Mouse (Mus musculus) kidney, embryonic 16.5 days (tissue): ENCODE data around the gene Sv2a. TPM values are rescaled to one million over a fixed set of nuclear protein-coding genes. Genes with fewer than 3 reads are reported as not detected.
A peak's percentile ranks its signal among the peaks of the same experiment; 100 is the strongest.

Experiments
- ATAC-seq: fragments of 200-750 bp; cut with Nextera tagmentation; 2 replicates; pipeline ENCODE4 v1.8.0; 2017; ENCODE audit warnings: moderate TSS enrichment; ENCODE audit not compliant: low FRiP score, low TSS enrichment
- H3K27ac ChIP-seq: fragments of 300-500 bp; sonication (generic); 2 replicates; pipeline ENCODE4 v1.5.1; 2014; ENCODE audit warnings: low read length
- H3K27me3 ChIP-seq: fragments of 300-500 bp; sonication (generic); 2 replicates; pipeline ENCODE4 v1.6.1; 2014; ENCODE audit warnings: low read length, control low read depth, mixed read lengths; ENCODE audit not compliant: insufficient read depth
- H3K36me3 ChIP-seq: fragments of 300-500 bp; sonication (generic); 2 replicates; pipeline ENCODE4 v1.6.1; 2014; ENCODE audit warnings: low read length, control low read depth, mixed read lengths; ENCODE audit not compliant: insufficient read depth
- H3K4me1 ChIP-seq: fragments of 300-500 bp; sonication (generic); 2 replicates; pipeline ENCODE4 v1.6.1; 2014; ENCODE audit warnings: low read length, control low read depth, mixed read lengths; ENCODE audit not compliant: insufficient read depth
- H3K4me2 ChIP-seq: fragments of 300-500 bp; sonication (generic); replicated peaks from 2 replicates; pipeline ENCODE4 v1.6.1; 2014; ENCODE audit warnings: low read depth, low read length
- H3K4me3 ChIP-seq: fragments of 300-500 bp; sonication (generic); 2 replicates; pipeline ENCODE4 v1.5.1; 2014; ENCODE audit warnings: mild to moderate bottlenecking, low read length
- H3K9ac ChIP-seq: fragments of 300-500 bp; sonication (generic); replicated peaks from 2 replicates; pipeline ENCODE4 v1.6.1; 2014; ENCODE audit warnings: low read length
- H3K9me3 ChIP-seq: fragments of 300-500 bp; sonication (generic); 2 replicates; pipeline ENCODE4 v1.6.1; 2016; ENCODE audit warnings: low read length, control low read depth
- WGBS: fragments of 180-500 bp; shearing (Covaris S2); extraction: QIAGEN DNeasy Blood & Tissue Kit; methylation state at CpG from one replicate; pipeline ENCODE4 v1.1.7; 2014; 5-methylcytosine and 5-hydroxymethylcytosine counted together
- polyA plus RNA-seq: library from polyadenylated mRNA; unstranded; fragments of >200 nt; fragmentation: Nextera tagmentation; extraction: Ambion mirVana; gene quantifications from 2 replicates; pipeline ENCODE4 v1.2.1, GENCODE M21; 2015

Sv2a gene
- polyA plus RNA-seq, 1 experiment from 2014 or later, result 5.1 TPM

GRCm38 (mm10) chr3:96160222-96160802 lies 20.6 kb upstream of the Sv2a start:
- Histone ChIP-seq H3K9ac (peak overlapping the region; percentile 79), H3K4me2 (peak overlapping the region; percentile 83), H3K4me1 (peaks cover 26% of the 10 kb centered on the region), H3K36me3 (peaks cover 15% of the 10 kb centered on the region), H3K9me3 (no peaks in the 10 kb centered on the region), H3K4me3 (peak overlapping the region; percentile 73), H3K27ac (peak overlapping the region; percentile 96), H3K27me3 (no peaks in the 10 kb centered on the region)
- ATAC-seq, result peak; percentile 70
- 43% methylated on average over 4 of the region's 4 CpGs for WGBS

- H3K9ac ChIP-seq, result peak overlapping the region; percentile 79
- no peaks in the 10 kb centered on the region for H3K9me3 ChIP-seq
- whole genome bisulfite sequencing, result under 1% methylated on average over 12 of the region's 12 CpGs
- peaks cover 11% of the 10 kb centered on the region; the same call in 1 of the 2 replicates for H3K36me3 ChIP-seq
- ATAC-seq, result peak; percentile 84
- H3K27ac ChIP-seq, result peak overlapping the region; percentile 96
- H3K27me3 ChIP-seq, result no peaks in the 10 kb centered on the region
- H3K4me1 ChIP-seq, result peaks cover 26% of the 10 kb centered on the region
- H3K4me3 ChIP-seq, result peak overlapping the region; percentile 73
- H3K4me2 ChIP-seq, result peak overlapping the region; percentile 83
These were observed 20.0 kb upstream of the Sv2a start for GRCm38 (mm10) chr3:96160803-96161516.

GRCm38 (mm10) chr3:96161869-96162840 lies 18.8 kb upstream of the Sv2a start, which contains the start of gene Mtmr11:
Mtmr11 (plus strand) TSS chr3:96162004.
- WGBS, result 4% methylated on average over 16 of the region's 16 CpGs
- no peaks in the 10 kb centered on the region for H3K9me3 ChIP-seq
- peak; percentile 52; the same call in 1 of the 2 replicates for ATAC-seq
- peak within 1 kb of the TSS; percentile 73 for H3K4me3 ChIP-seq
- H3K9ac ChIP-seq, result peak within 1 kb of the TSS; percentile 79
- H3K4me1 ChIP-seq, result peaks cover 26% of the 10 kb centered on the region
- H3K27me3 ChIP-seq, result no peaks in the 10 kb centered on the region
- peak within 1 kb of the TSS; percentile 83 for H3K4me2 ChIP-seq
- peak within 1 kb of the TSS; percentile 96 for H3K27ac ChIP-seq
- H3K36me3 ChIP-seq, result peaks cover 11% of the 10 kb centered on the region; the same call in 1 of the 2 replicates

GRCm38 (mm10) chr3:96163040-96163439 lies 17.9 kb upstream of the Sv2a start:
- H3K9ac ChIP-seq, result peak overlapping the region; percentile 79; the same call in 1 of the 2 replicates
- H3K4me2 ChIP-seq, result peak overlapping the region; percentile 83
- H3K27ac ChIP-seq, result peak overlapping the region; percentile 96; the same call in 1 of the 2 replicates
- peaks cover 11% of the 10 kb centered on the region; the same call in 1 of the 2 replicates for H3K36me3 ChIP-seq
- 90% methylated on average over 6 of the region's 6 CpGs for WGBS
- no peaks in the 10 kb centered on the region for H3K27me3 ChIP-seq
- ATAC-seq, result no peak
- H3K4me1 ChIP-seq, result peaks cover 26% of the 10 kb centered on the region
- H3K4me3 ChIP-seq, result peak overlapping the region; percentile 73
- no peaks in the 10 kb centered on the region for H3K9me3 ChIP-seq

- Histone ChIP-seq H3K9ac (no peak overlapping the region), H3K4me1 (peaks cover 17% of the 10 kb centered on the region), H3K36me3 (peaks cover 18% of the 10 kb centered on the region; the same call in 1 of the 2 replicates), H3K27me3 (no peaks in the 10 kb centered on the region), H3K4me3 (no peak overlapping the region), H3K9me3 (no peaks in the 10 kb centered on the region), H3K27ac (no peak overlapping the region), H3K4me2 (no peak overlapping the region)
- ATAC-seq, result no peak
- WGBS, result 68% methylated on average over 12 of the region's 12 CpGs
These were observed 12.3 kb upstream of the Sv2a start for GRCm38 (mm10) chr3:96168466-96169158.

- peaks cover 27% of the 10 kb centered on the region for H3K4me1 ChIP-seq
- no peak for ATAC-seq
- no peak overlapping the region for H3K4me2 ChIP-seq
- no peaks in the 10 kb centered on the region for H3K27me3 ChIP-seq
- peak overlapping the region; percentile 98 for H3K27ac ChIP-seq
- H3K9ac ChIP-seq, result 0 out of 2 replicates have a peak overlapping the region, but pooled peaks have one; percentile 10
- no peaks in the 10 kb centered on the region for H3K9me3 ChIP-seq
- H3K36me3 ChIP-seq, result peaks cover 21% of the 10 kb centered on the region
- H3K4me3 ChIP-seq, result no peak overlapping the region
- 92% methylated on average over 4 of the region's 4 CpGs for WGBS
These were observed 10.7 kb upstream of the Sv2a start for GRCm38 (mm10) chr3:96170276-96170675.

GRCm38 (mm10) chr3:96170976-96171545 lies 9.9 kb upstream of the Sv2a start:
- peak overlapping the region; percentile 89 for H3K4me3 ChIP-seq
- H3K4me2 ChIP-seq, result peak overlapping the region; percentile 75
- H3K27ac ChIP-seq, result peak overlapping the region; percentile 98
- no peak for ATAC-seq
- 56% methylated on average over 10 of the region's 10 CpGs for WGBS
- H3K36me3 ChIP-seq, result peaks cover 27% of the 10 kb centered on the region
- H3K9me3 ChIP-seq, result no peaks in the 10 kb centered on the region
- H3K9ac ChIP-seq, result peak overlapping the region; percentile 93
- H3K27me3 ChIP-seq, result no peaks in the 10 kb centered on the region
- peaks cover 27% of the 10 kb centered on the region for H3K4me1 ChIP-seq

GRCm38 (mm10) chr3:96171583-96172196 lies 9.3 kb upstream of the Sv2a start:
- H3K27ac ChIP-seq, result peak overlapping the region; percentile 98
- H3K9ac ChIP-seq, result peak overlapping the region; percentile 93
- H3K4me2 ChIP-seq, result peak overlapping the region; percentile 75
- H3K4me1 ChIP-seq, result peaks cover 27% of the 10 kb centered on the region
- H3K36me3 ChIP-seq, result peaks cover 34% of the 10 kb centered on the region
- 13% methylated on average over 18 of the region's 18 CpGs for WGBS
- H3K9me3 ChIP-seq, result no peaks in the 10 kb centered on the region
- peak overlapping the region; percentile 89 for H3K4me3 ChIP-seq
- peak; percentile 14 for ATAC-seq
- no peaks in the 10 kb centered on the region for H3K27me3 ChIP-seq
